Mouse (Mus musculus) R1 (cell line): ENCODE results near the gene Cxcl3.

ENCODE experiments used
- DNase-seq: peaks from one replicate; pipeline ENCODE4 v3.0.0-alpha.2; 2018; ENCODE audit warnings: low read depth, low spot score

Cxcl3 gene

GRCm38 (mm10) chr5:90785659-90786588 lies at the start of gene Cxcl3:
Gene Cxcl3 (plus strand): TSS chr5:90786103.
- DNase-seq = peak; percentile 68

GRCm38 (mm10) chr5:90742029-90742428 lies 43.9 kb upstream of the Cxcl3 start:
- DNase-seq = no peak

- no peak for DNase-seq
Observed at GRCm38 (mm10) chr5:90753934-90754333, 32.0 kb upstream of the Cxcl3 start.

- DNase-seq = peak; percentile 23
Observed at GRCm38 (mm10) chr5:90758020-90758605, 27.8 kb upstream of the Cxcl3 start.

- peak; percentile 50 for DNase-seq
Observed at GRCm38 (mm10) chr5:90759077-90760065, 26.5 kb upstream of the Cxcl3 start, which contains the start of gene Cxcl5. Gene Cxcl5 (plus strand): TSS chr5:90759360.

- DNase-seq = no peak
Observed at GRCm38 (mm10) chr5:90760303-90760702, 25.6 kb upstream of the Cxcl3 start.

DNA sequence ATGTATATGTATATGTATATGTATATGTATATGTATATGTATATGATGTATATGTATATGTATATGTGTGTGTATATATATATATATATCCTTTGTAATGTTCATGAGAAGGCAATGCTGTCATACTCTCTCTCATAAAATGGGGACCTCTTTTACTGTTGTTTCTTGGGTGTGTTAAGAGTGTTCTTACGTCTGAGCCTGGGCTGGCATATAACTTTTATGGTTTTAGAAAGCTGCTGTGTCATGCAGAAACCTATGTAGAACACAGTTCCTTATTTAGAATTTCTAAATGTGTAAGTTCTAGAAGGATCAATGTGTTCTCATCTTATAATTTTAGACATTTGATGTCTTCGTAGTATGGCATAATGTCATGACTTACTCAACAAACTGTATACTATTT lies 25.1 kb upstream of the Cxcl3 start:
- no peak for DNase-seq

DNA sequence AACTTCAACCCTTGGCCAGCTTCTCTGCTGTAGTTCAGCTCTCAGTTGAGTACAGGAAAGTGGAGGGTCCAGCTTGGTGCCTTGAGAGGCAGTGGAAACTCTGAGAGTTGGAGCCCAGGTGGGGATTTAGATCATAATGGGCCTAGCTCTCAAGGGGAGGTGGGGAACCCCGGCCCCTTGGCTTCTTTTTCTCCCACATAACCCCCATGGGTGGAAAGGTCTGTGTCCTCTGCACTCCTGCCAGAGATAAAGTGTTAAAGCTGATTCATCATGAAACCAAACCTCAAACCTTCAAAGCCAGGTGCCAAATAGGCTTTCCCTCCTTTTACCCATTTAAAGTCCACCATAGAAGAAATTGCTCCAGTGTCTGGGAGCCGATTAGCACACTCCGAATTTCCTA lies 24.1 kb upstream of the Cxcl3 start:
- no peak for DNase-seq

DNA sequence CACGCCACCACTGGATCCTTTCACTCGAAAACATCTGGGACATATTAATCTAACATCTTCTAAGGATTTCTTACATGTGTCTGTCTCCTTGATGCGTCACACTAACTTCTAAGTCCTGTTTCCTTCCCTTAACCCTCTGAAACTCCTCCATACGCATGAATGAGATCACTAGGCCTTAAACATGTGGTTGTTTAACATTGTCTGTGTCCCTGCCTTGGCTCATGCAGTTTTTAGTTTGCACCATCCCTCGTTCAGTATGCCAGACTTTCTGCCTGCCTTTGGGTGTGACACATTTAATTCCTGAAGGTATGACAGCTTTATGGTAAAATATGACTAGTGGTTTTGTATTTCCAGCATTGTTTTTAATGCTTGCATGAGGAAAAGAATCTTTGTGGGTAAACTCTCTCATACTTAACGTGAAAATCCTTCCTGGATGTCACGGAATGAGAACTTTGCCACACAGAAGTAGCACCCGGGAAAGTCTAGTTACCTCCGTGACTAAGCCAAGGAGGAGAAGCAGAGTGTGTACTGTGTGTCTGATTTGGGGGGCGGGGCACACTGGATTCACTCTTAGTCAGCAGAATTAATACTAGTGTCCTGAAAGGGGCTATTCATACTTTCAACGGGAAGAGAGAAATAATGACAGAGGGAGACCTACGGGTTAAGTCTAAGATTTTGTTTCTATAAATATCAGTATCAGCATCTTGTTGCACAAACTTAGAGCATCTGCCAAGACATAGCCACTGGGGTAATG lies 21.8 kb upstream of the Cxcl3 start:
- DNase-seq = no peak

DNA sequence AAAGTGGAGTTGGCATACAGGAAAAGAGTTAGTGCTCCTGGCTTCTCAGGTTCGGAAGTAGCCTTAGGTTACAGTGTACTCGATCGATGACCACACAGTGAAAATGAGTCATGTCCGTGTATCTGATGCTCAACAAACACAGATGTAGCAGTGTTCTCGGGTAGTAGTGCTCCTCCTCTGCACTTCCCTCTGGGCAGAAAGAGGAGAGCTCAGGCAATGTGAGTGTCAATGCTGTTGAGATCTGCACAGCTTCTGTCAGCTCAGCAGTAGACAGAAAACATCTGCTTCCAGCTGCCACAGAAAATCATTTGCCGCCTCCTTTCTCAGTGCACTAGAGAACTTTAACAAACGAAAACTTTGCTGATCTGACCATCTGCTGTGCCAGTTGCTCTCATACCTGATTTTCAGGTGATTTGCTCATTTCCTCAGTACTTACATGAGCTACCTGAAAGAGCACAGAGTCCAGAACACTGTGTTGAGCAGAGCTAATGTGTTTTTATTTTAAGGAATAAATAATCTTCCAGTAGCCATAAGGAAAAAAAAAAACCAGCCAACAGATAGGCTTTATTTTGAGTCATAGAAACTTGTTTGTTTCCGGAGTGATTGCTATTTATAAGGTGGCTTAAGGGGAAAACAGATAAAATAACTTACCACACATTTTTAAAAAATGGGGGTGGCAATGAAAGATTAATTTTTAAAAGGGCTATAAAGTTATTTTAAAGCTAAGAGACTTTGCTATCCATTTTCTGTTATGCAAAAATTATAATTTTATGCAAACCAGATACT lies 19.9 kb upstream of the Cxcl3 start:
- no peak for DNase-seq

DNA sequence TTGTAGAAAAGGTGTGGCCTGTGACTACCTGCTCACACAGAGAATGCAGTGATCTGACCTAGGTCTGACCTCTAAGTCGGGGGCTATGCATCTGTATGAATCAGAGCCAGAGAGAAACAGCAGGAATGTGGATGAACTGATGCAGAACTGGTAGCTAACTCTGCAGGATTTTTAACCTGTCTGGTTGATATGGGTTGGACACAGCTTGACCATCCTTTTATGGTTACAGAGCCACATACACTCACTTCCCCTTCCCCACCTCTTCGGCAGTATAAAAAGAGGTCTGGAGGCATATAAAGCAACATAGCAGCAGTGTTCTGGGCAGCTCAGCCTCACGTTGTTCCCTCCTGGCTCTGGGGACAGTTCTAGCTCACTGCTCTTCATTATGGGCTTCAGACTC lies 17.7 kb upstream of the Cxcl3 start, which contains the start of gene Ppbp:
Gene Ppbp, plus strand, starts transcription at position 301 of the 400 bp plus-strand sequence.
- DNase-seq = peak; percentile 21

GRCm38 (mm10) chr5:90771369-90771768 lies 14.5 kb upstream of the Cxcl3 start:
- no peak for DNase-seq

DNA sequence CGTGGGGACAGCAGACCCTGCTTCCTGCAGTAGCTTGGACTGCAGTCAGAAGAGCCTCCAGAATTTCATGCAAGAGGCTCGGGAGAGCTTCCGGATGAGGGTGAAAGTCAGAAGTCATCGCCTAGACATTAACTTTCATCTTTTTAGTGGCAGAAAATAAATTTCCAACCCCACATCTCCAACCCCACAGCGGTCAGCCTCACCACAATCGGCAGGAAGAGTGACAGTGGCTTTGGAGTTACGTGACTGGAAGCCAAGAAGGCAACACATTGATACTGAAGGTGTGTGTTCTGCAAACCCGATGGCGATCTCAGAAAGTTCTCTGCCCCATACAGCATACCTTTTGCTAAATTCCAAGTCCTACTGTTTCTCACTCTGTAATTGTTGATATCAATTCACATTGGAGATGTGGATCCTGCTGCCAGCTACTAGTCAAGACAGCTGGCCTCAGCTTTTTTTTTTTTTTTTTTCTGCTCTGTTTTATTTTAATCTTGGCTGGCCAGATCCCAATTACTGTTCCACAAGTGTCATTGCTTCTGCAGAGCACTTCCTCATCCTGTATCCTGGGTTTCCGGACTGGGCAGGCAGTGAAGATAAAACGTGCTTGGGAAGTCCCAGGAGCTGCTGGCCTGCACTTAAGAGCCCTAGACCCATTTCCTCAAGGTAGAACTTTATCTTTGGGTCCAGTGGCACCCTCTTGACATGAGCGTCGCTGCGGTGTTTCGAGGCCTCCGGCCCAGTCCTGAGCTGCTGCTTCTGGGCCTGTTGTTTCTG lies 13.8 kb upstream of the Cxcl3 start, which contains the start of gene Pf4:
Gene Pf4, plus strand, starts transcription at position 556 of the 774 bp plus-strand sequence.
- no peak for DNase-seq

GRCm38 (mm10) chr5:90775562-90775961 lies 10.3 kb upstream of the Cxcl3 start:
- no peak for DNase-seq

- DNase-seq = peak; percentile 43
Observed at GRCm38 (mm10) chr5:90777621-90778020, 8.3 kb upstream of the Cxcl3 start.

- DNase-seq = no peak
Observed at GRCm38 (mm10) chr5:90778856-90779255, 7.0 kb upstream of the Cxcl3 start.

DNA sequence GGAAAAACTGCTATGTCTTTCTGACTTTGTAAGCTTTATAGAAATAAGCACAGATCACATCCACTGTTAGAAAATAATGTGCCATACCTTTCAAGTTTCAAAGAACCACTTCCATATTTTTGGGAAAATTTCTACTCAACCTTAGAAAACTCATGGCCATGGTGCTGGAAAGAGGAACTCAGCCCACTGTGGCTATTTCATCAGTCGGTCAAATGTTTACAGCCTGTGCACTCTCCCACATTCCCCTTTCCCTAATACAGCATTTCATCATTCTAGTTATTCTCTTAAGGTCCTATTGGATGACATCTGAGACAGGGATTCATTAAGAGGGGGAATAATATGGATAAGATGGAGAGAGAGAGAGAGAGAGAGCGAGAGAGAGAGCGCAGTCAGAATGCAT lies 2.2 kb upstream of the Cxcl3 start:
- no peak for DNase-seq

- peak; percentile 34 for DNase-seq
Observed at GRCm38 (mm10) chr5:90788114-90788513, 2.2 kb downstream of the Cxcl3 start.
